In genomic region chr2:112493539-112494260, GRCm38 (mm10) we compare ENCODE assay signal across 8 mouse cellular contexts. TPM values are rescaled to one million over a fixed set of nuclear protein-coding genes. Genes with fewer than 3 reads are reported as not detected.
A peak's percentile ranks its signal among the peaks of the same experiment; 100 is the strongest.
DNase-seq lines count a peak whose midpoint lies in the region; ATAC-seq and TF ChIP-seq lines count a peak whose summit lies in the region.

No protein-coding gene starts in this region.

- H3K4me3 ChIP-seq in heart, embryonic 10.5 days = peak overlapping the region; percentile 82
- H3K4me3 ChIP-seq in CH12.LX (replicated peaks in 1 of 3; ENCODE audit: low read depth in 2 of 3, low read length in 2 of 3, poor library complexity in 1 of 3) = peak overlapping the region; percentile 40 to 76 (median 67)
- peak overlapping the region; percentile 71 for H3K4me3 ChIP-seq in forebrain, embryonic 11.5 days (ENCODE audit: low read depth, low read length)
- peak overlapping the region; percentile 63 to 73 for H3K4me3 ChIP-seq in liver, embryonic 14.5 days (ENCODE audit: insufficient read depth in 1 of 2, low read depth in 2 of 2, low read length in 2 of 2)

- H3K27me3 ChIP-seq in heart, embryonic 10.5 days (ENCODE audit: insufficient read depth, poor library complexity, severe bottlenecking) = no peaks in the 10 kb centered on the region
- no peaks in the 10 kb centered on the region for H3K27me3 ChIP-seq in CH12.LX (replicated peaks)
- no peaks in the 10 kb centered on the region for H3K27me3 ChIP-seq in forebrain, embryonic 11.5 days (ENCODE audit: control insufficient read depth, insufficient read depth, low read length)
- H3K27me3 ChIP-seq in liver, embryonic 14.5 days (ENCODE audit: control insufficient read depth, insufficient read depth, low read length) = no peaks in the 10 kb centered on the region

- H3K9ac ChIP-seq in CH12.LX (ENCODE audit: insufficient read depth, low read depth) = peak overlapping the region; percentile 93
- H3K9ac ChIP-seq in forebrain, embryonic 11.5 days (ENCODE audit: low read length) = peak overlapping the region; percentile 98
- peak overlapping the region; percentile 80 for H3K9ac ChIP-seq in liver, embryonic 14.5 days (replicated peaks)

- 41% methylated on average over 11 of the region's 11 CpGs for WGBS in heart, embryonic 10.5 days
- WGBS in forebrain, embryonic 11.5 days = 46% methylated on average over 11 of the region's 11 CpGs
- WGBS in liver, embryonic 14.5 days (ENCODE audit: insufficient replicate concordance) = 25% methylated on average over 11 of the region's 11 CpGs

- peak overlapping the region; percentile 67 for H3K4me2 ChIP-seq in CH12.LX (ENCODE audit: insufficient read depth, low read depth, poor library complexity, severe bottlenecking)
- peak overlapping the region; percentile 71 for H3K4me2 ChIP-seq in forebrain, embryonic 11.5 days (ENCODE audit: low read depth, low read length, severe bottlenecking)
- peak overlapping the region; percentile 85 for H3K4me2 ChIP-seq in liver, embryonic 14.5 days (ENCODE audit: low read depth)

- no peak for TF ChIP-seq RAD21 in CH12.LX (IDR thresholded peaks at IDR 0.05; ENCODE audit: low read depth, low read length)

- TF ChIP-seq POLR2A in CH12.LX (IDR thresholded peaks at IDR 0.05; ENCODE audit: low read depth, low read length) = no peak; the same call in 1 of the 2 replicates

- peak; percentile 5; the same call in 1 of the 2 replicates for ATAC-seq in forebrain, embryonic 11.5 days (replicated peaks; ENCODE audit: low FRiP score)
- ATAC-seq in liver, embryonic 14.5 days (ENCODE audit: insufficient read depth) = no peak

- TF ChIP-seq EP300 in CH12.LX (IDR thresholded peaks at IDR 0.05; ENCODE audit: low read length) = no peak
- TF ChIP-seq EP300 in liver, embryonic 14.5 days (IDR thresholded peaks at IDR 0.05; ENCODE audit: low read depth) = no peak; the same call in 1 of the 2 replicates

- no peaks in the 10 kb centered on the region for H3K36me3 ChIP-seq in heart, embryonic 10.5 days
- peaks cover 0 to 7% of the 10 kb centered on the region in 2 experiments for H3K36me3 ChIP-seq in CH12.LX (replicated peaks in 1 of 2; ENCODE audit: control insufficient read depth in 1 of 2, insufficient read depth in 1 of 2, low read length in 1 of 2)
- H3K36me3 ChIP-seq in forebrain, embryonic 11.5 days (ENCODE audit: control insufficient read depth, insufficient read depth, low read length) = no peaks in the 10 kb centered on the region
- H3K36me3 ChIP-seq in liver, embryonic 14.5 days (replicated peaks; ENCODE audit: control insufficient read depth, insufficient read depth, low read depth) = no peaks in the 10 kb centered on the region

- no peaks in the 10 kb centered on the region for H3K9me3 ChIP-seq in heart, embryonic 10.5 days
- H3K9me3 ChIP-seq in CH12.LX (replicated peaks; ENCODE audit: low read length) = no peaks in the 10 kb centered on the region
- H3K9me3 ChIP-seq in forebrain, embryonic 11.5 days (ENCODE audit: control insufficient read depth, low read length) = no peaks in the 10 kb centered on the region
- no peaks in the 10 kb centered on the region for H3K9me3 ChIP-seq in liver, embryonic 14.5 days (ENCODE audit: control insufficient read depth, low read length)

- intact Hi-C loops in left cerebral cortex, postnatal 10 days (cut with DNase I) = no loop called here

- in situ Hi-C loops in CH12.LX (cut with MboI; ENCODE audit: low pct_ligation_motif_present, low pct_unique_long_range_greater_than_20kb, low sequenced_read_pairs) = no loop called here

- peak overlapping the region; percentile 100 for H3K27ac ChIP-seq in heart, embryonic 10.5 days
- H3K27ac ChIP-seq in CH12.LX (ENCODE audit: insufficient read depth, low read depth) = no peak overlapping the region
- H3K27ac ChIP-seq in forebrain, embryonic 11.5 days (ENCODE audit: low read depth, low read length) = peak overlapping the region; percentile 95; the same call in 1 of the 2 replicates
- H3K27ac ChIP-seq in liver, embryonic 14.5 days = peak overlapping the region; percentile 43

- no peak for DNase-seq in heart, embryonic 10.5 days (ENCODE audit: low spot score)
- DNase-seq in heart, adult 18-20 months = no peak
- no peak for DNase-seq in CH12.LX (ENCODE audit: extremely low read depth)
- DNase-seq in forebrain, embryonic 11.5 days (ENCODE audit: low spot score) = no peak
- DNase-seq in liver, embryonic 14.5 days (ENCODE audit: low read depth in 3 of 3, low spot score in 3 of 3) = no peak
- DNase-seq in layer of hippocampus, adult 11-12 months (ENCODE audit: low spot score) = no peak
- no peak for DNase-seq in gastrocnemius, postnatal 10 days
- no peak for DNase-seq in left cerebral cortex, postnatal 10 days (ENCODE audit: extremely low spot score in 1 of 2, low spot score in 2 of 2)

- dilution Hi-C loops in CH12.LX (cut with MboI; ENCODE audit: extremely low pct_ligation_motif_present, extremely low pct_unique_long_range_greater_than_20kb, low sequenced_read_pairs) = no loop called here

- no peak for TF ChIP-seq CTCF in CH12.LX (conservative IDR thresholded peaks at IDR 0.05 in 1 of 2, IDR thresholded peaks at IDR 0.05 in 1 of 2; ENCODE audit: low read depth in 2 of 2, low read length in 2 of 2)
- TF ChIP-seq CTCF in liver, embryonic 14.5 days (IDR thresholded peaks at IDR 0.05; ENCODE audit: low read depth) = no peak

- peaks cover 12% of the 10 kb centered on the region for H3K4me1 ChIP-seq in heart, embryonic 10.5 days
- peaks cover 0 to 8% of the 10 kb centered on the region in 2 experiments; a peak in 2 of 4 replicates for H3K4me1 ChIP-seq in CH12.LX (ENCODE audit: control insufficient read depth in 1 of 2, insufficient read depth in 2 of 2)
- no peaks in the 10 kb centered on the region for H3K4me1 ChIP-seq in forebrain, embryonic 11.5 days (replicated peaks; ENCODE audit: control insufficient read depth, insufficient read depth, low read length)
- H3K4me1 ChIP-seq in liver, embryonic 14.5 days (replicated peaks; ENCODE audit: control insufficient read depth in 2 of 2, insufficient read depth in 2 of 2, low read length in 1 of 2) = peaks cover 8 to 17% of the 10 kb centered on the region in 2 experiments; a peak in 3 of 4 replicates

- no peaks in the 10 kb centered on the region for H3K79me2 ChIP-seq in CH12.LX (replicated peaks; ENCODE audit: control insufficient read depth, extremely low read depth, insufficient read depth, poor library complexity, severe bottlenecking)

TF ChIP-seq in CH12.LX, 34 proteins besides CTCF, POLR2A, EP300 and RAD21:
- TF ChIP-seq MYC (IDR thresholded peaks at IDR 0.05; ENCODE audit: low read depth, low read length) (0 out of 2 replicates have a peak, but pooled peaks have one; percentile 2), PAX5 (IDR thresholded peaks at IDR 0.05; ENCODE audit: low read length) (no peak)

RNA-seq across cellular contexts. Expression of gene Aven, which starts 0.9 kb away (rescaled TPM):
- polyA plus RNA-seq in heart, embryonic 10.5 days (2016; fragmentation: Nextera tagmentation; extraction: Ambion mirVana) = 6.5 and 12.5 TPM in 2 replicates
- total RNA-seq in heart, adult 18-20 months (2021) = 10 to 100 TPM; 15.3 to 22.5 TPM
- total RNA-seq in CH12.LX (2012; rRNA removed) (21.2 and 22.9 TPM in 2 replicates), CH12.LX (2014; rRNA removed) (33.9 and 40.1 TPM in 2 replicates)
- polyA plus RNA-seq in CH12.LX (2012; ENCODE audit: insufficient read length, low read depth) = 44.3 and 58.5 TPM in 2 replicates
- 5.2 and 6.1 TPM in 2 replicates for polyA plus RNA-seq in forebrain, embryonic 11.5 days (2014; fragmentation: Nextera tagmentation; extraction: Ambion mirVana)
- polyA plus RNA-seq in liver, embryonic 14.5 days (2012; rRNA removed) = 5.2 and 8.6 TPM in 2 replicates
- polyA plus RNA-seq in liver, embryonic 14.5 days (2014; fragmentation: Nextera tagmentation; extraction: Ambion mirVana) = 5.4 and 5.9 TPM in 2 replicates
- total RNA-seq in gastrocnemius, postnatal 10 days (2021) = 10 to 100 TPM; 17.5 to 22.0 TPM
- total RNA-seq in left cerebral cortex, postnatal 10 days (2021) = 10 to 100 TPM in 1 of 2 experiments, 1 to 10 TPM in 1; 9.6 to 11.4 TPM

RNA-seq across cellular contexts. Expression of gene Chrm5, which starts 13.1 kb away (rescaled TPM):
- not detected in 2 replicates for polyA plus RNA-seq in heart, embryonic 10.5 days (2016; fragmentation: Nextera tagmentation; extraction: Ambion mirVana)
- not detected for total RNA-seq in heart, adult 18-20 months (2021)
- not detected in 2 replicates for total RNA-seq in CH12.LX (2012; rRNA removed)
- total RNA-seq in CH12.LX (2014; rRNA removed) = not detected in 2 replicates
- polyA plus RNA-seq in CH12.LX (2012; ENCODE audit: insufficient read length, low read depth) = not detected in 2 replicates
- polyA plus RNA-seq in forebrain, embryonic 11.5 days (2014; fragmentation: Nextera tagmentation; extraction: Ambion mirVana) = 0.27 TPM in 1 of 2 replicates, not detected in the other
- not detected in 2 replicates for polyA plus RNA-seq in liver, embryonic 14.5 days (2012; rRNA removed)
- polyA plus RNA-seq in liver, embryonic 14.5 days (2014; fragmentation: Nextera tagmentation; extraction: Ambion mirVana) = not detected in 2 replicates
- total RNA-seq in gastrocnemius, postnatal 10 days (2021) = under 1 TPM in 1 of 2 experiments, not detected in 1; 0.16 TPM
- 1 to 10 TPM; 1.8 to 3.1 TPM for total RNA-seq in left cerebral cortex, postnatal 10 days (2021)

RNA-seq across cellular contexts. Expression of gene Emc7, which starts 38.9 kb away (rescaled TPM):
- polyA plus RNA-seq in heart, embryonic 10.5 days (2016; fragmentation: Nextera tagmentation; extraction: Ambion mirVana) = 16.1 and 18.5 TPM in 2 replicates
- total RNA-seq in heart, adult 18-20 months (2021) = 10 to 100 TPM; 17.3 TPM
- total RNA-seq in CH12.LX (2012; rRNA removed) = 16.5 and 17.7 TPM in 2 replicates
- 25.6 and 28.3 TPM in 2 replicates for total RNA-seq in CH12.LX (2014; rRNA removed)
- 21.3 and 26.6 TPM in 2 replicates for polyA plus RNA-seq in CH12.LX (2012; ENCODE audit: insufficient read length, low read depth)
- 9.9 and 11.6 TPM in 2 replicates for polyA plus RNA-seq in forebrain, embryonic 11.5 days (2014; fragmentation: Nextera tagmentation; extraction: Ambion mirVana)
- 4.3 and 5.8 TPM in 2 replicates for polyA plus RNA-seq in liver, embryonic 14.5 days (2012; rRNA removed)
- 13.0 and 13.3 TPM in 2 replicates for polyA plus RNA-seq in liver, embryonic 14.5 days (2014; fragmentation: Nextera tagmentation; extraction: Ambion mirVana)
- total RNA-seq in gastrocnemius, postnatal 10 days (2021) = 10 to 100 TPM; 14.0 to 15.2 TPM
- total RNA-seq in left cerebral cortex, postnatal 10 days (2021) = 10 to 100 TPM; 37.5 to 38.2 TPM
